Mouse (Mus musculus) limb, embryonic 14.5 days (tissue): ENCODE results near the gene Hic1. TPM values are rescaled to one million over a fixed set of nuclear protein-coding genes. Genes with fewer than 3 reads are reported as not detected.

Source experiments
- ATAC-seq: fragments of 200-750 bp; cut with Nextera tagmentation; 2 replicates; pipeline ENCODE4 v1.8.0; 2017; ENCODE audit warnings: low read depth, moderate number of reproducible peaks, moderate TSS enrichment; ENCODE audit not compliant: low FRiP score
- DNase-seq: peaks from one replicate; pipeline ENCODE4 v3.0.0-alpha.2; 2015; ENCODE audit warnings: low spot score
- H3K27ac ChIP-seq: fragments of 300-500 bp; sonication (generic); replicated peaks from 2 replicates; pipeline ENCODE4 v1.5.1; 2014; ENCODE audit warnings: low read depth, mild to moderate bottlenecking, low read length, moderate library complexity, mixed read lengths
- H3K27me3 ChIP-seq: fragments of 300-500 bp; sonication (generic); 2 replicates; pipeline ENCODE4 v1.6.1; 2014; ENCODE audit warnings: low read length, mixed read lengths; ENCODE audit not compliant: control insufficient read depth, insufficient read depth
- H3K36me3 ChIP-seq: fragments of 300-500 bp; sonication (generic); 2 replicates; pipeline ENCODE4 v1.6.1; 2014; ENCODE audit warnings: mild to moderate bottlenecking, low read length, moderate library complexity, mixed read lengths; ENCODE audit not compliant: control insufficient read depth, insufficient read depth
- H3K4me1 ChIP-seq: fragments of 300-500 bp; sonication (generic); 2 replicates; pipeline ENCODE4 v1.6.1; 2014; ENCODE audit warnings: antibody characterized with exemption, low read length, mixed read lengths; ENCODE audit not compliant: control insufficient read depth, insufficient read depth
- H3K4me2 ChIP-seq: fragments of 300-500 bp; sonication (generic); replicated peaks from 2 replicates; pipeline ENCODE4 v1.6.1; 2014; ENCODE audit warnings: low read depth, mild to moderate bottlenecking, low read length, moderate library complexity; ENCODE audit not compliant: severe bottlenecking
- H3K4me3 ChIP-seq: fragments of 300-500 bp; sonication (generic); replicated peaks from 2 replicates; pipeline ENCODE4 v1.5.1; 2014; ENCODE audit warnings: low read length
- H3K9ac ChIP-seq: fragments of 300-500 bp; sonication (generic); 2 replicates; pipeline ENCODE4 v1.6.1; 2014; ENCODE audit warnings: mild to moderate bottlenecking, low read depth, low read length, moderate library complexity; ENCODE audit not compliant: severe bottlenecking
- H3K9me3 ChIP-seq: fragments of 300-500 bp; sonication (generic); 2 replicates; pipeline ENCODE4 v1.6.1; 2016; ENCODE audit warnings: low read length; ENCODE audit not compliant: control insufficient read depth
- POLR2A ChIP-seq: fragments of 200-500 bp; IDR thresholded peaks from 2 replicates; pipeline ENCODE4 v1.8.0; 2012; ENCODE audit warnings: inconsistent platforms, mild to moderate bottlenecking, moderate library complexity, borderline replicate concordance; ENCODE audit not compliant: insufficient read depth, insufficient read length; ENCODE audit errors: extremely low read depth
- WGBS: fragments of 180-500 bp; shearing (Covaris S2); extraction: QIAGEN DNeasy Blood & Tissue Kit; methylation state at CpG from one replicate; pipeline ENCODE4 v1.1.7; 2014; 5-methylcytosine and 5-hydroxymethylcytosine counted together
- polyA plus RNA-seq, 2 experiments: library from polyadenylated mRNA; depleted of rRNA in 1 of 2; stranded (reverse) in 1 of 2; unstranded in 1 of 2; fragments of >200 nt; fragmentation: Nextera tagmentation in 1 of 2; extraction: Ambion mirVana in 1 of 2; gene quantifications; 2 replicates each; pipeline versions ENCODE4 v1.2.1 to v1.2.3; 2012 to 2014

Gene Hic1
- polyA plus RNA-seq, 2 experiments: 21.4 to 90.8 TPM

DNA sequence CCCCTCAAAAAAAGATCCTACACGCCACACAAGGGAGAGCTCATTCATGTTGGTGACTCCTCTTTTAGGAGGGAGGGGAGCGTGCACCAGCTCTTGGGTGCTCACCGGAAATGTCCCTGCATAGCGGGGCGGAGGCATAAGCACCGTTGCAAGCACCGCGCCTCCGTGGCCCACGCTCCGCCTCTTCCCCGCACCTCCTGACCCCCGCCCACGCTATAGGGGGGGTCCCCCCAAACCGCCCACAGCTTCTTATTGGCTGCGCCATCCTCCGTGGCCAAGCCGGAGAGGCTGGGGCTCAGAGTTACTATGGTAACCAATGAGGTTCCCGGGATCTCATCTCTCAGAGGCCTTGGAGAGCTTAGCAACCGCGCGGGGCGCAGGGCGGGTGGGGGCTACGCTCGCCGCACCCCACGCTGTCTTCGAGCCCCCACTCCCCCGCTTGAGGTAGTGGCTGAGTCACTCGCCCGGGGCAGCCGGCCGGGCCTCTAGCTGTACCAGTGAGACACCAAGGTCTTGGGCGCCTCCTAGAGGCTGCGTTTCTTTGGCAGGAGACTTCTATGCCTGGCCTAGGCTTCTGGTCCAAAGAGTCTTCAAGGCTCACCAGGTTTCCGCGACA is 925 bp upstream of the Hic1 start:
- TF ChIP-seq POLR2A: no peak
- peak overlapping the region; percentile 85 for H3K4me2 ChIP-seq
- no peak overlapping the region for H3K27ac ChIP-seq
- peak overlapping the region; percentile 34; the same call in 1 of the 2 replicates for H3K9ac ChIP-seq
- peak; percentile 72 for ATAC-seq
- WGBS: under 1% methylated on average over 37 of the region's 38 CpGs
- peaks cover 22% of the 10 kb centered on the region for H3K36me3 ChIP-seq
- peaks cover 81% of the 10 kb centered on the region for H3K27me3 ChIP-seq
- DNase-seq: peak; percentile 95
- peaks cover 42% of the 10 kb centered on the region for H3K4me1 ChIP-seq
- peak overlapping the region; percentile 59 for H3K4me3 ChIP-seq
- no peaks in the 10 kb centered on the region for H3K9me3 ChIP-seq

DNA sequence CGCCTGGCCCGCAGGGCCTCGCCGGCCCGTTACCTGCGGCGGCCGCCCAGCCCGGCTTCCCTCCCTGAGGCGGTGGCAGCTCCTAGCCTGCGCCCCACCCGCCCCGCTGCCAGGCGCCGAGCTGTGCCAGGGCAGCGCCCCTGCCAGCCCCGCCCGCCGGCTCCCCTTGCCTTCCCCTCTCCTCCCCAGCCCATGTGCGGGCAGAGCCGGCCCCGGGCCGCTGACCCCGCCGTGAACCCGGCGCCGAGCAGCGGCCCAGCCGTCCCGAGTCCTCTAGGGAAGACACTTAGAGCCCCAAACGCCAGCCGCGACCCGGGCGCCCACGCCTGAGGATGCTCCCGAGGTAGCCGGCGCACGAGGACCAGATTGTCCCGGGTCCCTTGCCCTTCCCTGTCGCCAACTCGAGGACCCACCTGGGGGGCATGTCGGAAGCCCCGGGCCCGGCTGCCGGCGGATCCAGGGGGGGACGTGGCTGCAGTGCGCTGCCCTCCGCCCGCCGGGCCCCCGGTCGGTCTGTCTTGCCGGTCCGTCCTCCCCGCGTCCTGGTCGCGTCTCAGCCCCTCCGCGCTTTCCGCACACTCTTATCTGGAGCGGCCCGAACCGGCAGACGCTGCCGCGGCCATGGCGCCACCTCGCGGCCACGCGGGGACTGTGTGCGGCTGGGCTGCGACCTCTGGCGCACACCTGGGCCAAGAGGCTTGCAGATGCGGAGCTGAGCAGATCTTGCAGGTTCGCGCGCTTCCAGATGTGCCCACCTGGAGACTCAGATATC is 543 bp downstream of the Hic1 start:
- Histone ChIP-seq H3K4me1 (peaks cover 53% of the 10 kb centered on the region), H3K4me3 (peak overlapping the region; percentile 59), H3K4me2 (peak overlapping the region; percentile 85), H3K27me3 (peaks cover 90% of the 10 kb centered on the region), H3K9me3 (no peaks in the 10 kb centered on the region), H3K36me3 (peaks cover 37% of the 10 kb centered on the region), H3K9ac (peak overlapping the region; percentile 82), H3K27ac (peak overlapping the region; percentile 79)
- WGBS: under 1% methylated on average over 62 of the region's 83 CpGs
- DNase-seq (peak; percentile 79), ATAC-seq (peak; percentile 47)
- TF ChIP-seq POLR2A: peak; percentile 40; the same call in 1 of the 2 replicates

DNA sequence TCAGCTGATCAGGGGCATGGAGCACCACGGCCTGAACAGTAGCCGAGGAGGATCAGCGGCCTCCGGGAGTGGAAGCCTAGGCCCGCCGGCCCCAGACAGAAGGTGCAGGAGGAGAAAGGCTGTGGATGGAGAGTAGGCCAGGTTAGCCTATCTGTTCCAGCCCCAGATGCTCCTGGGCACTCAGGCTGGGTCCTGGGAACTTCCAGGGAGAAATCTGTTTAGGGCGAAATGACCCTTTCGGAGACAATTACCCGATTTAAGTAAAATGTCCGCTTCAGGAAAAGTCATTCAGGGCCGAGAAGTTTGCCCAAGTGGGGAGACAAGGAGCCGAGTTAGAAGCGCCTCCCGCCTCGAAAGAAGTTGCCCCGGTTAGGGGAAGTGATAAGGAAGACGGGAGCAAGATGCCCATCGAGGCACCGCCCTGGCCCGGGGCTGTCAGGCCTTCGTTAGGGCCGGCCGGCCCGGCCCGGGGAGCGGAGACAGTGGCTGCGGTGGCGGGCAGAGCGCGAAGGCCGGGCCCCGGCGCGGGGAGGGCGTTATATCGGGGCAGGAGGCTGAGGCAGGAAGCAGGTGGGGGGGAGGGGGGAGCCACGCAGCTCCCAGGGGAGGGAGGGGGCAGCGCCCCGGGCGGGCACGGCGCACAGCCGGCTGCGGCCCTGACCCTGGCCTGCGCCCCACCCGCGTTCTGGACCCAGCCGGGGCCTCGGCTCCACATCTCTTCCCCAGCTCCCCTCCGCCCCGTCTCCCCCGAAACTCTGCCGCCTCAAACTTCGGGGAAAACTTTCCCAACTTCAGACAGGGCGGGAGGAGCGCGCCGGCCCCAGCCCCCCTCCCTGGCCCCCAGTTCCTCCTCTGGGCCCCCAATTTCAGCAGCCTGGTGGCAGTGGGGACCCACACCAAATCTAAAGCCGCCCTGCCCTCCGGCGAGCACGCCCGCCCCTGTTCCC is 1.4 kb downstream of the Hic1 start:
- H3K9me3 ChIP-seq: no peaks in the 10 kb centered on the region
- peaks cover 45% of the 10 kb centered on the region for H3K36me3 ChIP-seq
- peak overlapping the region; percentile 59 for H3K4me3 ChIP-seq
- H3K4me2 ChIP-seq: peak overlapping the region; percentile 85
- ATAC-seq (no peak), DNase-seq (no peak)
- 0 out of 2 replicates have a peak, but pooled peaks have one; percentile 28 for TF ChIP-seq POLR2A
- peaks cover 52% of the 10 kb centered on the region for H3K4me1 ChIP-seq
- peak overlapping the region; percentile 79 for H3K27ac ChIP-seq
- H3K9ac ChIP-seq: peak overlapping the region; percentile 82
- H3K27me3 ChIP-seq: peaks cover 82% of the 10 kb centered on the region
- 8% methylated on average over 43 of the region's 63 CpGs for WGBS

DNA sequence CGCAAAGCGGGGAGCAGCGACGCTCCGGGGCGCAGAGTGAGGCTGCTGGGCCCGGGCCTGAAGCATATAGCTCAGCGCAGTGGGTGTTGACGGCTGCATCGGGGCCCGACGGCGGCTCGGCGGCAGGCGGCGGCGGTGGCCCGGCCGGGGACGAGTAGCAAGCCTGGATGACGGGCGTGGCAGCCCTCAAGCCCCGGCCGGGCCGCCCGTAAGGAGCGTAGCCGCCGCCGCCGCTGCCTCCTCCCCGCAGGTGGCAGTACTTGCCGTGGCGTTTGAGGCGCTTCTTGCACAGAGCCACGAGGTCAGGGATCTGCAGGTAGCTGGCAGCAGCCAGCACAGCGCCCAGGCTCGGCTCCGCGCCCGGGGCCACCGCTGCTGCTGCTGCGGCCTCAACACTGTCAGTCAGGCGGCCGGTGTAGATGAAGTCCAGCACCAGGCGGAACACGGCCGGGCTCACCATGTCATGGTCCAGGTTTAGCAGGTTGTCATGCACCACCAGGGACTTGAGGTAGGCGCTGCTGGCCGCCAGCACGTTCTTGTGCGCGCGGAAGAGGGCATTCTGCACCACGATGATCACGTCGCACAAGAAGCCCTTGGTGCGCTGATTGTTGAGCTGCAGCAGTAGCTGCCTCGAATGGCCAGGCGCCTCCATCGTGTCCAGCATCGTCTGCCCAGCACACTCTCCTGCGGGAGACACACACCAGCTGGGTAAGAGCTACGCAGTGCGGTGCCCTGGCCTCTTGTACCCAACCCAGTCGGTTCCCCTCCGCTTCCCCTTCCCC is 2.3 kb downstream of the Hic1 start:
- H3K36me3 ChIP-seq: peaks cover 54% of the 10 kb centered on the region
- peak overlapping the region; percentile 85 for H3K4me2 ChIP-seq
- peak overlapping the region; percentile 82 for H3K9ac ChIP-seq
- peaks cover 74% of the 10 kb centered on the region for H3K27me3 ChIP-seq
- no peak for TF ChIP-seq POLR2A
- no peak for DNase-seq
- no peaks in the 10 kb centered on the region for H3K9me3 ChIP-seq
- peak overlapping the region; percentile 79 for H3K27ac ChIP-seq
- H3K4me3 ChIP-seq: peak overlapping the region; percentile 59
- ATAC-seq: no peak
- H3K4me1 ChIP-seq: peaks cover 51% of the 10 kb centered on the region
- WGBS: 4% methylated on average over 50 of the region's 68 CpGs
